Comparison of ENCODE assay signal across 8 mouse cellular contexts in genomic region chr16:76370041-76370715, GRCm38 (mm10). TPM values are rescaled to one million over a fixed set of nuclear protein-coding genes. Genes with fewer than 3 reads are reported as not detected.
DNase-seq lines count a peak whose midpoint lies in the region; ATAC-seq lines count a peak whose summit lies in the region.

No protein-coding gene starts in this region.

- WGBS in heart, embryonic 11.5 days (ENCODE audit: insufficient replicate concordance), result 33% methylated on average over 6 of the region's 6 CpGs

- H3K4me1 ChIP-seq in heart, embryonic 11.5 days (ENCODE audit: control insufficient read depth, insufficient read depth, low read length), result peaks cover 10% of the 10 kb centered on the region; the same call in 1 of the 2 replicates

- H3K4me3 ChIP-seq in heart, embryonic 11.5 days (ENCODE audit: low read depth, low read length), result peak overlapping the region; percentile 95

- no peaks in the 10 kb centered on the region for H3K9me3 ChIP-seq in heart, embryonic 11.5 days (replicated peaks; ENCODE audit: control insufficient read depth, low read length)

- no peak for ATAC-seq in heart, embryonic 11.5 days (replicated peaks; ENCODE audit: insufficient number of reproducible peaks, low FRiP score, low TSS enrichment)
- peak; percentile 41 for ATAC-seq in megakaryocyte progenitor cell, adult 5-6 weeks (replicated peaks; ENCODE audit: poor library complexity)

- no peaks in the 10 kb centered on the region for H3K27me3 ChIP-seq in heart, embryonic 11.5 days (ENCODE audit: control insufficient read depth, insufficient read depth, low read length)

- H3K4me2 ChIP-seq in heart, embryonic 11.5 days, result peak overlapping the region; percentile 65

- peak; percentile 91 for DNase-seq in 416B (ENCODE audit: low read depth)
- peak; percentile 31 for DNase-seq in Muller cell, postnatal 12 days (ENCODE audit: inconsistent ontology term)
- DNase-seq in cerebellum, postnatal 25 days, result peak; percentile 61 to 74
- peak; percentile 56 for DNase-seq in kidney, postnatal 10 days
- peak; percentile 47 for DNase-seq in thymus, postnatal 25 days
- DNase-seq in left cerebral cortex, adult 11 months (ENCODE audit: low spot score), result no peak

- no peaks in the 10 kb centered on the region for H3K36me3 ChIP-seq in heart, embryonic 11.5 days (ENCODE audit: control insufficient read depth, insufficient read depth, low read length)

- H3K27ac ChIP-seq in heart, embryonic 11.5 days (ENCODE audit: low read depth, low read length), result no peak overlapping the region

- no peak overlapping the region for H3K9ac ChIP-seq in heart, embryonic 11.5 days (ENCODE audit: low read depth, low read length)

RNA-seq across cellular contexts. Expression of gene Nrip1, which starts 3.4 kb away (rescaled TPM):
- polyA plus RNA-seq in heart, embryonic 11.5 days (2014; fragmentation: Nextera tagmentation; extraction: Ambion mirVana), result 23.6 and 26.5 TPM in 2 replicates
- total RNA-seq in megakaryocyte progenitor cell, adult 5-6 weeks (2015), result 18.5 and 24.2 TPM in 2 replicates
- total RNA-seq in megakaryocyte progenitor cell, adult 5-6 weeks (2017), result 11.0 and 14.3 TPM in 2 replicates
